Mouse (Mus musculus) frontal cortex, postnatal 25 days (tissue): ENCODE measurements at regions not wholly inside any gene's neighbourhood (a gene's known extent, or its start where the extent isn't known, plus 50 kb on each side); places are given as distances from the start of the nearest gene placed in this dataset.
"Not testable (repeated sequence)": the region's sequence is repeated elsewhere in the genome, so short reads cannot be mapped to it uniquely, and the experiment has no call there.

Experiments
- DNase-seq, 2 experiments: peaks; one replicate each; pipeline ENCODE4 v3.0.0; 2022; ENCODE audit warnings: low spot score in 2 of 2

- DNase-seq = peak; percentile 34 to 53
Observed at GRCm38 (mm10) chr15:24407691-24408090, 1005.9 kb downstream of the Basp1 start.

DNA sequence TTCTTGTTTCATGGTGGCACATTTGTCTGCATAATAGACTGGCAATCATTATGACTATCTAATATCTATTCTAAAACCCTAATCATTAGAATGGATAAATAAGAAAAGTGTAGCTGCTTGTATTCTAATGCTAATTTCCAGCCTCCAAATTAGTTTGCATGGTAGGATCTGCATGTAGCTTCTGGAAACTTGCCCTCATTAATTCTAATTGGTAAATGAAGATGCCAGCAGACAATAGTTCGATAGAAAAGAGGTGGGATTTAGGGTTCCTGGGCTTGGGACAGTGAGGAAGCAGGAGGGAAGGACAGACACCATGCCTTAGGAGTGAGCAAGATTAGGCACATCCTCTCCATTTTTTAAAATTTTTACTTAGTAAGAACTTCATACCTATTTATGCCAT lies 1008.3 kb downstream of the Basp1 start:
- no peak for DNase-seq

DNA sequence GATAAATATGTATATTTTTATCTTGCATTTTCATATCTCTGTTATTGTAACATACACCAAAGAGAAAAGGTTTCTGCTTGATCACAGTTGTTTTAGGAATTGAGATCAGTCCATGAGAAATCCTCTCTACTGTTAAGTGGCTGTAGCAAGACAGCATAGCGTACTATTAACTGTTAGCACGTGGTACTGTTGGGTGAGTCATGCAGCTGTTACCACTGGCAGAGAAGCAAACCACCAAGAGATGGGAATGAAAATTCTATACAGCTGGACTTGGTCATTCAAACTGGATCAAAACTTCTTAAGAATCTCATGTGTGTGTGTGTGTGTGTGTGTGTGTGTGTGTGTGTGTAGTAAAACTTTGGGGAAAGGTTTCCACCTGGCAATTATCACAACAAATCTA lies 1013.5 kb downstream of the Basp1 start:
- DNase-seq = no peak

GRCm38 (mm10) chr15:24358398-24358797 lies 1055.2 kb downstream of the Basp1 start:
- DNase-seq = no peak

GRCm38 (mm10) chr15:24348975-24349560 lies 1064.5 kb downstream of the Basp1 start:
- no peak for DNase-seq

GRCm38 (mm10) chr15:24335876-24336275 lies 1077.7 kb downstream of the Basp1 start:
- DNase-seq = not testable (repeated sequence)

DNA sequence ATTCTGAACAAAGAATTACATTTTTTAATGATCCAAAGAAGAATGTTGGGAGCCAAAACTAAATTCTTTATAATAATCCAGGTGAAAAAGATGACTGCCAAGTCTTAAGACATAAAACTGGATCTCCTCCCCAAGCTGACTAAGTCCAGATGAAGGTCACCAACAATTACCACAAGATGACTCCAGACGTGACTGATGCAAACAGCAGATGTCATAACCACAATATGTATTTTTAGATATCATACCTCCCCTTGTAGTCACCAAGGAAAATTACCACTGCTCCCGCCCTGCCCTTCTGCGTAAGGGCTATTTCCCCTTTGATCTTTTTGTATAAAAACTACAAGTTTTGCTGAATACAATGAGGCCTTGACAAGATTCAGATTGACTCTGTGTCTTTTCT lies 1110.4 kb downstream of the Basp1 start:
- not testable (repeated sequence) for DNase-seq

- no peak for DNase-seq
Observed at GRCm38 (mm10) chr15:24297236-24297635, 1116.3 kb downstream of the Basp1 start.

DNA sequence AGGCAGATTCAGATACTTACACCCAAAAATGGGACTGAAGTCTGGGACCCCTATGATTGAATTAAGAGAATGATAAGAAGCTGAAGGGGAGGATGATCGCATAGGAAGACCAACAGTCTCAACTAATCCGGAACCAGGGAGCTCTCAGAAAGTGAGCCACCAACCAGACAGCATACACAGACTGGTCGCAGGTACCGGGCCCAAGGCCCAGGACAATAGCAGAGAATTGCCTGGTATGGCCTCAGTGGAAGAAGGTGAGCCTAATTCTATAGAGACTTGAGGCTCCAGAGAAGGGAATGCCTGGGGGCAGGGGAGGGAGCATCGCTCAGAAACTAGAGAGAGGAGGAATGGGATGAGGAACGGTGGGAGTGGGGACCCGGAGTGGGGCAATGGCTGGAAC lies 1116.8 kb downstream of the Basp1 start:
- no peak for DNase-seq

DNA sequence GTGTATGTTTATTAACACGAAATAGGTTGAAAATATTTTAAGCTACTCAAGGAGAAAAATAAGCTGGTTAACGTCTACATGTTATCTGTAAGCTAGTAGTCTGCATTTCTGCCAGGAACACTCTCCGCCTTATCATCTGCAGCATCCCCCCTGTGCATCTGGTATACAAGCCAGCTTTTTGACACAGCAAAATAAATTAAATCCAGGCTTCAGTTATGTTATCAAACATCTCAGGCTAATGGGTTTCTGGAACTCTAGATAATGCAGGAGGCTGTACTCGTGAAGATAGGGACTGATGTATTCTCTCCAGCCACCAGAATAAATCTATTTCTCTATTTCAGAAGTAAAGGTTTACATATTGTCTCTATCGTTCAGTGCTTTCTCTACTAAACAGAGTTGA lies 1138.5 kb downstream of the Basp1 start:
- no peak for DNase-seq

GRCm38 (mm10) chr15:24267360-24267759 lies 1146.2 kb downstream of the Basp1 start:
- no peak for DNase-seq
